Mouse (Mus musculus) embryo, embryonic 11.5 days (tissue): ENCODE measurements around the gene Rheb.
"Not testable (repeated sequence)": the region's sequence is repeated elsewhere in the genome, so short reads cannot be mapped to it uniquely, and the experiment has no call there.

ENCODE experiments used
- DNase-seq: peaks from one replicate; pipeline ENCODE4 v3.0.0-alpha.2; 2012; ENCODE audit warnings: low read depth, low spot score

Rheb gene

GRCm38 (mm10) chr5:24843103-24843475 is 665 bp upstream of the Rheb start:
- no peak for DNase-seq

- DNase-seq, result peak; percentile 23
These were observed 656 bp downstream of the Rheb start for GRCm38 (mm10) chr5:24841662-24842273.

GRCm38 (mm10) chr5:24840975-24841431 is 1.4 kb downstream of the Rheb start:
- no peak for DNase-seq

- no peak for DNase-seq
These were observed 7.9 kb downstream of the Rheb start for GRCm38 (mm10) chr5:24834491-24834890.

- DNase-seq, result no peak
These were observed 10.5 kb downstream of the Rheb start for GRCm38 (mm10) chr5:24831912-24832311.

- DNase-seq, result no peak
These were observed 14.0 kb downstream of the Rheb start for GRCm38 (mm10) chr5:24828446-24828845.

- DNase-seq, result no peak
These were observed 15.3 kb downstream of the Rheb start for GRCm38 (mm10) chr5:24827173-24827572.

- DNase-seq, result no peak
These were observed 16.2 kb downstream of the Rheb start for GRCm38 (mm10) chr5:24826056-24826770.

GRCm38 (mm10) chr5:24825365-24826055 is 16.9 kb downstream of the Rheb start:
- DNase-seq, result no peak

GRCm38 (mm10) chr5:24823864-24824405 is 18.5 kb downstream of the Rheb start:
- no peak for DNase-seq

- no peak for DNase-seq
These were observed 19.6 kb downstream of the Rheb start for GRCm38 (mm10) chr5:24822781-24823180.

- DNase-seq, result not testable (repeated sequence)
These were observed 20.2 kb downstream of the Rheb start for GRCm38 (mm10) chr5:24822231-24822630.

- DNase-seq, result no peak
These were observed 21.0 kb downstream of the Rheb start for GRCm38 (mm10) chr5:24821403-24821841.

- DNase-seq, result no peak
These were observed 21.8 kb downstream of the Rheb start for GRCm38 (mm10) chr5:24820627-24821026.

- DNase-seq, result no peak
These were observed 25.2 kb downstream of the Rheb start for GRCm38 (mm10) chr5:24817191-24817590.

- DNase-seq, result no peak
These were observed 28.5 kb downstream of the Rheb start for GRCm38 (mm10) chr5:24813946-24814345.

- DNase-seq, result no peak
These were observed 29.4 kb downstream of the Rheb start for GRCm38 (mm10) chr5:24813005-24813404.

GRCm38 (mm10) chr5:24805222-24805621 is 37.2 kb downstream of the Rheb start:
- DNase-seq, result no peak

- DNase-seq, result no peak
These were observed 37.8 kb downstream of the Rheb start for GRCm38 (mm10) chr5:24804661-24805060.

GRCm38 (mm10) chr5:24801841-24802624 is 40.4 kb downstream of the Rheb start:
- DNase-seq, result no peak

GRCm38 (mm10) chr5:24800416-24800815 is 42.0 kb downstream of the Rheb start:
- DNase-seq, result no peak

GRCm38 (mm10) chr5:24798639-24799038 is 43.8 kb downstream of the Rheb start:
- DNase-seq, result no peak
